Mouse (Mus musculus): ENCODE measurements around the gene Slc28a1. TPM values are rescaled to one million over a fixed set of nuclear protein-coding genes. Genes with fewer than 3 reads are reported as not detected.

The Slc28a1 gene
- polyA plus RNA-seq, 1 experiment from 2014 or later, result not detected

DNA sequence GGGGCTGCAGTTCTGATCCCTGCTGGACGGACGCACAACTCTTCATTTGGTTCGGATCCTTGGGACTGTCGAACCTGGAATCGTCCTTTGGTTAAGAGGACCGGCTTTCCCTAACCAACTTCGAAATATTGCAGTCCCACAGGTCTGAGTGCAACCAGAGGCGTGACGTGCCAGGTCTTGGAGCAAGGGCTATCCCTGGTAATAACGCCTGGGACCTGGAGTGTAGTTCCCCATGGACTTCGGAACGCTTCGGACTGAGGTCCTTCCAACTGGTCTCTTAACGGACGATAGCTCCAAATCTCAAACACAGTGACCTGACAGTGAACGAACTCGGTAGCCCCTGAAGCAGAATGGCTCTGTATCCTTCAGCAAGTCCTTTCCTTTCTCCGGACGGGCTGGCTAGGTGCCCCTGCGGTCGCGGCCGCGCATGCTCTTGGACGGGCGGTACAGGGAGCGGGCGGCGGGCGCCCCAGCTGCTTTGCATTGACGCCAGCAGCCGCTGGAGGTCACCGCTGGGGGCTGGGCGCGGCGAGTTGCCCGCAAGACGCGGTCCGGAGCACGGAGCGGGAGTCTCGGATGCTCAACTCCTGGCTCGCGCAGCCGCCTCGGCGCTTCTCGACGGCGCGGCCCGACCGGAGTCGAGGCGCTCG, 98.2 kb downstream of the Slc28a1 start:
- peak; percentile 77 for ATAC-seq (ENCODE audit: insufficient number of reproducible peaks, insufficient read depth, low FRiP score, low TSS enrichment, low read depth)
- Histone ChIP-seq H3K27ac (peak overlapping the region; percentile 62), H3K9ac (replicated peaks) (peak overlapping the region; percentile 48), H3K36me3 (no peaks in the 10 kb centered on the region), H3K9me3 (no peaks in the 10 kb centered on the region), H3K4me1 (replicated peaks) (peaks cover 20% of the 10 kb centered on the region; the same call in 1 of the 2 replicates), H3K4me2 (peak overlapping the region; percentile 61), H3K4me3 (replicated peaks) (peak overlapping the region; percentile 51), H3K27me3 (peaks cover 66% of the 10 kb centered on the region)
- WGBS, result under 1% methylated on average over 57 of the region's 57 CpGs

DNA sequence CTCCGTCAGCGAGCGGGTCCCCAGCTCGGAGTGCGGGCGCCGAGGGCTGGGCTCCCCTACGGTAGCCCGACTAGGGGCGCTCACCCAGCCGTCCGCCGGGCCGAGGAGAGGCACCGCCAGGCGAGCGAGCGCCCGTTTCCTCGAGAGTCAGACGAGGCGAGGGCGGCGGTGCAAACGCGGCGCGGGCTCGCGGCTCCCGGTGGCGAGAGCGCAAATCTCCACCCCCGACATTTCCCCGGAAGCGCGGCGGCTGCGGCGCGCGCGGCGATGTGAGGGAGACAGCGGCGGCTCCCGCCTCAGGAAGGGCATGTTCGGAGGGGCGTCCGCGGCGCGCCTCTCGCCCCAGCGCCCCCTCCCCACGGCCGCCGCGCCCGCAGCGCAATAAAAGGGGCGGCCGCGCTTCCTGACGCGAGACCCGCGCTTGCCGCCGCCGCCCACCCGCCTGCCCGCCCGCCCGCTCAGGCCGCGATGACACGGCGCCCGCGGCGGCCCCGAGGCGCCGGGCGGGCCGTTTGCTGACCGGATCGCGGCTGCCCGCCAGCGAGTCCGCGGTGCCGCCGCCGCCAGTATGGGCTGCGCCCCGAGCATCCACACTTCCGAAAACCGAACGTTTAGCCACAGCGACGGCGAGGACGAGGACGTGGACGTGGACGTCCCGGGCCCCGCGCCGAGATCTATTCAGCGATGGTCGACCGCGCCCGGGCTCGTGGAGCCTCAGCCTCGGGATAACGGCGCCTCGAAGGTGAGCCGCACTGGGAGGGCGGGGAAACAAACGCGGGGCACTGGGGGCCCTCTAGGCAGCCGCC, 99.0 kb downstream of the Slc28a1 start, which contains the start of gene Pde8a:
TSS of gene Pde8a (plus strand) at position 250 of the 806 bp plus-strand sequence.
- WGBS, result 1% methylated on average over 88 of the region's 128 CpGs
- no peaks in the 10 kb centered on the region for H3K9me3 ChIP-seq
- ATAC-seq (ENCODE audit: insufficient number of reproducible peaks, insufficient read depth, low FRiP score, low TSS enrichment, low read depth), result no peak
- H3K4me1 ChIP-seq (replicated peaks), result peaks cover 20% of the 10 kb centered on the region; the same call in 1 of the 2 replicates
- H3K9ac ChIP-seq (replicated peaks), result peak within 1 kb of the TSS; percentile 52
- peak within 1 kb of the TSS; percentile 61 for H3K4me2 ChIP-seq
- H3K4me3 ChIP-seq (replicated peaks), result peak within 1 kb of the TSS; percentile 51
- no peaks in the 10 kb centered on the region for H3K36me3 ChIP-seq
- H3K27ac ChIP-seq, result peak within 1 kb of the TSS; percentile 62
- H3K27me3 ChIP-seq, result peaks cover 66% of the 10 kb centered on the region

DNA sequence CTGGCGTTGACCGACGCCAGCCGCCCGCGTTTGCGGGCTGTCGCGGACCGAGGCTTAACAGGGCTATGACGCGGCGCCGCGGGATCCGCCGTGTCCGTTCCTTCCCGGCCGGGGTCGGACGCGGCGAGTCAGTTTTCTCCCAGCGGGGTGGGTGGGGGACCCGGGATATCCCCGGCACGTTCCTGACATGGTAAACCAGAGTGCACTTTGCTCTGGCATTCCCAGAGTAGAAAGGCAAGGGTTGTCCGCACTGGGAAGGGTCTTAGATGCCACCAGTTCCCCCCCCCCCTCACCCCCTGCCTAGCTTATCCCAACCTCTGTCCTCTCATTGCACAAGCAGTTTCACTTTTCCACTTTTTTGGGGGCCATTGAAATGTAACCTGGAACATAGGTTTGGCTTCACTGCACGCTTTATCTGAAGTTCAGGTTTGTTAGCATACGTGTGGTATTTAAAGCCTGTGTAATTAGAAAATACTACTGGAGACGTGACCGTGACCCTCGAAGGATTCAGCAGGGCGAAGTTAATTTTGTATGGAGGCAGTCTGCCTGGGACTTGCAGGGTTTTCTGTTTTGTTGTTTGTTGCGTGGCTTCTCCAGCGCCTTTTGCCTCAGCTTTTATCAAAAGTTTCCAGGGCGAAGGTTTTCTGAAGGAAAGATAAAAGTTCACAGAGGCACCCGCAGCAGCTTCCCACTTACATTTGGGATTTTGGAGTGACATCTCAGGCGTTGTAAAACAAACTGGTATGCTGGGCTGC, 99.7 kb downstream of the Slc28a1 start:
- Histone ChIP-seq H3K36me3 (no peaks in the 10 kb centered on the region), H3K9ac (replicated peaks) (peak overlapping the region; percentile 52; the same call in 1 of the 2 replicates), H3K9me3 (no peaks in the 10 kb centered on the region), H3K4me2 (peak overlapping the region; percentile 61), H3K27ac (no peak overlapping the region), H3K4me1 (replicated peaks) (peaks cover 20% of the 10 kb centered on the region; the same call in 1 of the 2 replicates), H3K4me3 (replicated peaks) (peak overlapping the region; percentile 51), H3K27me3 (peaks cover 67% of the 10 kb centered on the region)
- WGBS, result 6% methylated on average over 31 of the region's 40 CpGs
- ATAC-seq (ENCODE audit: insufficient number of reproducible peaks, insufficient read depth, low FRiP score, low TSS enrichment, low read depth), result no peak

DNA sequence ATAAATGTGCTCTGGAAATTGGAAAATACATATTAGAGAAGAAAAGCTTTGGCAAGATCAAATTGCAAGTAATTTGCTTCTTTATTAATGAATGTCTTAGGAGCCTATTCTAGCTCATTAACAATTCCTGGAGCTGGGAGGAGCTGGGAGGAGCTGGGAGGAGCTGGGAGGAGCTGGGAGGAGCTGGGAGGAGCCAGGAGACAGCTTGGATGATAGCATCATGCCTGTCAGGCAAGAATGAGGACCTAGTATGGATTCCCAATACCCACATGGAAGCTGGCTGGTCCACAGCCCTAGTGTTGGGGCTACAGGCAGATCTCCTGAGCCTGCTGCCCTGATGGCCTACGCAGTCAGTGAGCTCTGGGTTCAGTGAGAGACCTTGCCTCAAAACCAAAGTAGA, 101.4 kb downstream of the Slc28a1 start:
- Histone ChIP-seq H3K9ac (replicated peaks) (no peak overlapping the region), H3K36me3 (no peaks in the 10 kb centered on the region), H3K4me2 (no peak overlapping the region), H3K27me3 (peaks cover 57% of the 10 kb centered on the region), H3K27ac (no peak overlapping the region), H3K4me3 (replicated peaks) (no peak overlapping the region), H3K9me3 (no peaks in the 10 kb centered on the region), H3K4me1 (replicated peaks) (peaks cover 20% of the 10 kb centered on the region; the same call in 1 of the 2 replicates)
- WGBS, result 86% methylated on average over 1 of the region's 1 CpGs
- ATAC-seq (ENCODE audit: insufficient number of reproducible peaks, insufficient read depth, low FRiP score, low TSS enrichment, low read depth), result no peak

DNA sequence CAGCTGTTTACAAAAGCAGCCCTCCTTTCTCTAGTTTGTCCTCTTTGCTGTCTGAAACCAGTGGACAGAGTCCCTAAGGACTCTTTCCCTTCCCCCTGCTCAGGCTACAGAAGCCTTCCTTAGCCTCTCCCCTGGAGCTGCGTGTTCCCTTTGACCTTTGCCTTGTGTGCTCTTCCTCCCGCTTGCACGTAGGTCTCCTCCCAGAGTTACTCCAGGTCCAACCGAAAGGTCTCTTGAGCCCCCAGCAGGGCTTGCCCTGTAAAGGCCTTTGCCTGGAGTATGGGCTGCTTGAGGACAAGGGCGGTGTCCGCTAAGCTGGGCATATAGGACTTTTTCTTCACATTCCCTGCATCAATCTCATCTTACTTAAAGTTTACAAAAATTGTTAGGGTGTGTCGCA, 104.7 kb downstream of the Slc28a1 start:
- H3K9me3 ChIP-seq, result no peaks in the 10 kb centered on the region
- H3K9ac ChIP-seq (replicated peaks), result no peak overlapping the region
- H3K27ac ChIP-seq, result no peak overlapping the region
- H3K27me3 ChIP-seq, result peaks cover 23% of the 10 kb centered on the region
- no peak overlapping the region for H3K4me2 ChIP-seq
- H3K4me3 ChIP-seq (replicated peaks), result no peak overlapping the region
- no peak for ATAC-seq (ENCODE audit: insufficient number of reproducible peaks, insufficient read depth, low FRiP score, low TSS enrichment, low read depth)
- no peaks in the 10 kb centered on the region for H3K36me3 ChIP-seq
- 61% methylated on average over 7 of the region's 7 CpGs for WGBS
- H3K4me1 ChIP-seq (replicated peaks), result no peaks in the 10 kb centered on the region

Other genes with a start within 250 kb of the Slc28a1 start
- 35.2 and 35.3 TPM in 2 replicates for gene Wdr73, start 213.5 kb upstream of the Slc28a1 start, polyA plus RNA-seq (2016; fragmentation: Nextera tagmentation; extraction: Ambion mirVana)
- 7.6 and 9.2 TPM in 2 replicates for gene Nmb, start 209.7 kb upstream of the Slc28a1 start, polyA plus RNA-seq (2016; fragmentation: Nextera tagmentation; extraction: Ambion mirVana)
- gene Sec11a, start 167.0 kb upstream of the Slc28a1 start, polyA plus RNA-seq (2016; fragmentation: Nextera tagmentation; extraction: Ambion mirVana), result 199 and 203 TPM in 2 replicates
- gene Zfp592, start 121.1 kb upstream of the Slc28a1 start, polyA plus RNA-seq (2016; fragmentation: Nextera tagmentation; extraction: Ambion mirVana), result 11.3 and 15.5 TPM in 2 replicates
- gene Alpk3, start 57.2 kb upstream of the Slc28a1 start, polyA plus RNA-seq (2016; fragmentation: Nextera tagmentation; extraction: Ambion mirVana), result 1.3 and 1.5 TPM in 2 replicates
- gene Pde8a, start 98.8 kb downstream of the Slc28a1 start, polyA plus RNA-seq (2016; fragmentation: Nextera tagmentation; extraction: Ambion mirVana), result 3.6 and 4.3 TPM in 2 replicates
- 1,248 and 1,281 TPM in 2 replicates for gene Rps17, start 230.5 kb downstream of the Slc28a1 start, polyA plus RNA-seq (2016; fragmentation: Nextera tagmentation; extraction: Ambion mirVana)

All from limb, embryonic 12.5 days (tissue).